Mouse (Mus musculus) neural tube, embryonic 15.5 days (tissue): ENCODE measurements around the gene Bod1. TPM values are rescaled to one million over a fixed set of nuclear protein-coding genes. Genes with fewer than 3 reads are reported as not detected.

ENCODE experiments used
- ATAC-seq: fragments of 200-750 bp; cut with Nextera tagmentation; 2 replicates; pipeline ENCODE4 v1.8.0; 2017; ENCODE audit warnings: mild to moderate bottlenecking, moderate TSS enrichment, moderate library complexity; ENCODE audit not compliant: low FRiP score
- H3K27ac ChIP-seq: fragments of 300-500 bp; sonication (generic); replicated peaks from 2 replicates; pipeline ENCODE4 v1.5.1; 2015; ENCODE audit warnings: mild to moderate bottlenecking, inconsistent platforms
- H3K27me3 ChIP-seq: fragments of 300-500 bp; sonication (generic); replicated peaks from 2 replicates; pipeline ENCODE4 v1.6.1; 2015; ENCODE audit warnings: inconsistent platforms
- H3K36me3 ChIP-seq: fragments of 300-500 bp; sonication (generic); 2 replicates; pipeline ENCODE4 v1.6.1; 2015; ENCODE audit warnings: inconsistent platforms
- H3K4me1 ChIP-seq: fragments of 300-500 bp; sonication (generic); 2 replicates; pipeline ENCODE4 v1.6.1; 2015; ENCODE audit warnings: inconsistent platforms
- H3K4me2 ChIP-seq: fragments of 300-500 bp; sonication (generic); 2 replicates; pipeline ENCODE4 v1.6.1; 2015; ENCODE audit warnings: inconsistent platforms, mild to moderate bottlenecking, moderate library complexity
- H3K4me3 ChIP-seq: fragments of 300-500 bp; sonication (generic); replicated peaks from 2 replicates; pipeline ENCODE4 v1.5.1; 2015; ENCODE audit warnings: mild to moderate bottlenecking, inconsistent platforms
- H3K9ac ChIP-seq: fragments of 300-500 bp; sonication (generic); replicated peaks from 2 replicates; pipeline ENCODE4 v1.6.1; 2015; ENCODE audit warnings: mild to moderate bottlenecking, inconsistent platforms
- H3K9me3 ChIP-seq: fragments of 300-500 bp; sonication (generic); replicated peaks from 2 replicates; pipeline ENCODE4 v1.6.1; 2016; ENCODE audit warnings: inconsistent platforms
- WGBS: fragments of 180-500 bp; shearing (Covaris S2); methylation state at CpG from one replicate; pipeline ENCODE4 v1.1.7; 2015; ENCODE audit warnings: mixed read lengths; 5-methylcytosine and 5-hydroxymethylcytosine counted together
- polyA plus RNA-seq: library from polyadenylated mRNA; unstranded; fragments of >200 nt; fragmentation: Nextera tagmentation; extraction: Ambion mirVana; gene quantifications from 2 replicates; pipeline ENCODE4 v1.2.1, GENCODE M21; 2015

Bod1 gene
- polyA plus RNA-seq, 1 experiment from 2014 or later, result 118 TPM

DNA sequence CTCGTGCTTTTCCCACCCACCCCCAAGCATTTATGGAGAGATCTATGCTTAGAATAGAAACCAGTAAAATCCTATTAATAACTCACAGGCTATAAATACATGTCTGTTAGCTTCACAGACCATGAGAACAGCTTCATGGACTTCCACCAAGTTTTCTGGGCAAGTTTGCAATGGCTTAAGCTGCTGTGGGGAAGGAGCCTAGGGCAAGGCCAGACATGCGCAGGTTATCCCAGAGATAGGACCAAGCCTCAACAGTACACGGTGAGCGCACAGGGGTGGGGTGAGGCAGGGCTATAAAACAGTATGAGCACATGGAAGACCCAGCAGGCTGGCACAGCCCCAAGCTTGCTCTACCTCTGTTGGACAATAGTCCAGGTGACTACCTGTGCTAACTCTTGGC lies 8.2 kb downstream of the Bod1 start:
- H3K4me2 ChIP-seq, result no peak overlapping the region
- 93% methylated on average over 4 of the region's 4 CpGs for WGBS
- peaks cover 45% of the 10 kb centered on the region for H3K36me3 ChIP-seq
- no peaks in the 10 kb centered on the region for H3K4me1 ChIP-seq
- no peak overlapping the region for H3K9ac ChIP-seq
- no peaks in the 10 kb centered on the region for H3K9me3 ChIP-seq
- no peak overlapping the region for H3K27ac ChIP-seq
- H3K27me3 ChIP-seq, result no peaks in the 10 kb centered on the region
- no peak for ATAC-seq
- no peak overlapping the region for H3K4me3 ChIP-seq

DNA sequence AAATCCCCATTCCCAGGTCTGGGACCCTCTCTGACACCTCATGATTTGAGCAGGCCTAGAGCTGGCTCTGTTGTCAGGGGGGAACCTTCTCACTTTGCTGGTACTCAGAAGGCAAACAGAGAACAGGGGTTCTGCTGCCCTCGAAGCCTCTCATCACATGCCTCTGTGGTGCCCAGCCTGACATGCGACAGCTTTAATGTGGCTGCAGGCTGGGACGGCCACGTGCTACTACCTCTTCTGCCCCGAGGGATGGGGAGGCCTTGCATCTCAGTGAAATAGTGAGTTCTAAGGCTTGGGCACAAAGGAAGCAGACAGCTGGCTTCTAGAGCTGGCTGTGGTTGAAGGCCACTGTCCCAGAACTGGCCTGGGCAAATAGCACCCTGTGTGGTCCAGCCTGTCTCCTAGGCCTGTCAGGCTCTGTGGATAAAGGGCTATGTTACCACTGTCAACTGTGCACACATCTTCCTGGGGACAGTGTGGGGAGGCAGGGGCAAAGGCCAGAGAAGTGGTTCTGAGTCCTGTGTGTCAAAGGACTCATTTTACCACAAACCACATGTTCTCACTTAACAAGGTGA lies 8.7 kb downstream of the Bod1 start:
- H3K9ac ChIP-seq, result no peak overlapping the region
- no peaks in the 10 kb centered on the region for H3K27me3 ChIP-seq
- no peak overlapping the region for H3K27ac ChIP-seq
- H3K4me3 ChIP-seq, result no peak overlapping the region
- peaks cover 41% of the 10 kb centered on the region for H3K36me3 ChIP-seq
- no peak; the same call in 1 of the 2 replicates for ATAC-seq
- no peak overlapping the region for H3K4me2 ChIP-seq
- H3K4me1 ChIP-seq, result no peaks in the 10 kb centered on the region
- H3K9me3 ChIP-seq, result no peaks in the 10 kb centered on the region
- WGBS, result 84% methylated on average over 5 of the region's 5 CpGs

DNA sequence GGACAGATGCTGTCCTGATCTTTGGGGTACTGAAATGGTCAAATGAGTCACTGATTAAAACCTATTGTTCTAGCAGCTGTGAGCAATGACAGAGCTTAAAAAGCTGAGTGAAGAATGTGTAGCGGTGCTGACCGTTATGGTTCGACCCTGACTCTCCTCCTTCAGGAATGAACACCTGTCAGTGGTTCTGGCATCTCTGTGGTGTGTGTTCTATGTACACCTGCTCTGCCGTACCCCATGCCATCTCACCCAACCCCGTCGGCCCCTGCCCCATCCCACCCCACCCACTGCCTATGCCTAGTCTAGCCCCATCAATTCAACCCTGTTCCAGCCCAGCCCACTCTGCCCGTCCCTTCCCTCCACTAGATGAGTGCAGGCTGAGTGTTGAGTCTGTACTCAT lies 9.5 kb downstream of the Bod1 start:
- Histone ChIP-seq H3K27ac (no peak overlapping the region), H3K4me3 (no peak overlapping the region), H3K27me3 (no peaks in the 10 kb centered on the region), H3K36me3 (peaks cover 36% of the 10 kb centered on the region), H3K9ac (no peak overlapping the region), H3K9me3 (no peaks in the 10 kb centered on the region), H3K4me1 (no peaks in the 10 kb centered on the region), H3K4me2 (no peak overlapping the region)
- WGBS, result 94% methylated on average over 7 of the region's 7 CpGs
- ATAC-seq, result no peak

DNA sequence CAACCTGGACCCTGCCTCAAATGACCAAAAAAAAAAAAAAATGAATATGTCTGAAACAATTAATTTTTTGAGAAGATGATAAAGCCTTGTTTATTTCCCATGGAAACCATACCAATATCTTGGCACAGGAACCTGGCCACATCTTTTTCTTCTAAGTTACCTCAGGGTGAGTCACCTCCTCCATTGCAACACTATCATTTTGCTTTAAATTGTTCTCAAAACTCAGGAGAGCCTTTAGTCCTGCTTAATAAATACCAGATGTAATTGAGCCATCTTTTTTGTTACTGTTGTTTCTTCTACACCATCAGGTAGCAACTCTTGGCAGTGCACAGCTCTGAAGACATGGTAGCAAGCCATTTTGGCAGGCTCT lies 13.9 kb downstream of the Bod1 start:
- H3K4me1 ChIP-seq, result no peaks in the 10 kb centered on the region
- H3K27me3 ChIP-seq, result no peaks in the 10 kb centered on the region
- no peak overlapping the region for H3K9ac ChIP-seq
- no peak overlapping the region for H3K4me2 ChIP-seq
- no peaks in the 10 kb centered on the region for H3K9me3 ChIP-seq
- no peak for ATAC-seq
- H3K27ac ChIP-seq, result no peak overlapping the region
- H3K36me3 ChIP-seq, result no peaks in the 10 kb centered on the region; the same call in 1 of the 2 replicates
- H3K4me3 ChIP-seq, result no peak overlapping the region

DNA sequence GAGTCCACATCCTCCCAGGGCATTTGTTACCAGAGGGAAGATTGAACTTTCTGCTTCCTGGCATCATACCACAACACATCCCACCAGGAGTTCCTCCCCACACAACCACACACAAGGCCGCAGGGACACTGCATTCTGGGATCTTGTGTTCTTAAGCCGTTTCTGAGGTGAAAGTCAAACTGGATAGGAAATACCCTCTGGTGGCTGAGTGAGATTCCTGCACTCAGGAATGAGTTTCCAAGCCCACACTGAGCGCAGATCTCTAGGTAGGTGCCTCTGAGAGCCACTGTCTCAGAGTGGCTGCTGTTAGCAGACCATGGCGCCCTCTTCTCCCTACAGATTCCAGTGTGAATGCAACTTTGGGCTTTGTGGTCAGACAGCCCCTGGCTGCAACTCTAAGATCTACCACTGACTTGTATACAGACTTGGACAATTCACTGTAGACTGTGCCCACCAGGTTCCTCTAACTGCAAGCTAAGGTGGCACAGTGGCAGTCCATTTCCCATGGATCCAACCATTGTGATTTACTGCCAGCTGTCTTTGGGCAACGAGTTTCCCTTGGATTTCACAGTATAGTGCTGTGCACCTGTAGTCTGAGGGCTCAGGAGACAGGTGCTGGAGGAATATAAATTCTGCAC lies 14.4 kb downstream of the Bod1 start:
- WGBS, result 77% methylated on average over 5 of the region's 5 CpGs
- no peaks in the 10 kb centered on the region; the same call in 1 of the 2 replicates for H3K36me3 ChIP-seq
- H3K9me3 ChIP-seq, result no peaks in the 10 kb centered on the region
- H3K27me3 ChIP-seq, result no peaks in the 10 kb centered on the region
- H3K9ac ChIP-seq, result no peak overlapping the region
- H3K4me2 ChIP-seq, result no peak overlapping the region
- H3K27ac ChIP-seq, result no peak overlapping the region
- no peak overlapping the region for H3K4me3 ChIP-seq
- no peak for ATAC-seq
- H3K4me1 ChIP-seq, result no peaks in the 10 kb centered on the region

DNA sequence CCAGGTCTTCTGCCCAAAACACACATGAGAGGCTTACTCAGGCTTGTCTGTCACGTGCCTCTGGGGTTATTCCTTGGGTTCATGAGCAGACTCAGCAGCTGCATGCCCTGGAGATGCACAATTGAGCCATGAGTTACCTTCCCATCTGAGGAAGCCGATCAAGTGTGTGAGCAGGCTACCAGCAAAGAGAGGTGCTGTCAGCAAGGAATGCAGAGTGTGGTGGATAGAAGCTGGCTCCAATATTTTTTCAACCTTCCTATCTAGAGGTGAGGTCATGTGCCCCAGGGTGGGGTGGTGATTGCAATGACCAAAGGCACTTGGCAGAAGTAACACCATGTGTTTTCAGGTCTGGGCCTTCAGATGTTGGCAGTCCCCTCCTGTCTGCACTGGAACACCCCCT lies 22.2 kb downstream of the Bod1 start:
- Histone ChIP-seq H3K27ac (no peak overlapping the region), H3K4me3 (no peak overlapping the region), H3K9ac (no peak overlapping the region), H3K36me3 (no peaks in the 10 kb centered on the region), H3K9me3 (no peaks in the 10 kb centered on the region), H3K27me3 (no peaks in the 10 kb centered on the region), H3K4me1 (no peaks in the 10 kb centered on the region), H3K4me2 (no peak overlapping the region)
- no peak for ATAC-seq
- 67% methylated on average over 2 of the region's 2 CpGs for WGBS

DNA sequence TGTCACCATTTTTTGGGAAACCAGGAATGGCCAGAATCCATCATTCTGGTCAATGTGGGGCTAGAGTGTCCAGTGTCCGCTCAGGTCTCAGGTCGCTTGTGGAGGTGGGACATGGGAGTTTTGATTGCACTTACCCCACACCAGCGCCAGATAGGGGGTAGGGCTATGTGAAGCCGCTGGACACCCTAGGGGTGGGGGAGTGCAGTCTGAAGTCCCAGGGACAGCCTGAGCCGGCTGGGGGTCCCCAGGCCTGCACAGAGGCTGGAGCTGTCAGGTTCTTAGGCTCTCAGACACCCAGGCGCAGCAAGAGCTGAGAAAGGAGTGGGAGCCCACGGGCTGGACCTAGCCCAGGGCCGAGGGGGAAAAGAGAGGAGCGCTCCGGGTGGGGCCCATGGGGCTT lies 24.4 kb downstream of the Bod1 start:
- Histone ChIP-seq H3K9ac (no peak overlapping the region), H3K27ac (no peak overlapping the region), H3K4me1 (no peaks in the 10 kb centered on the region), H3K4me2 (no peak overlapping the region), H3K27me3 (no peaks in the 10 kb centered on the region), H3K36me3 (no peaks in the 10 kb centered on the region), H3K9me3 (no peaks in the 10 kb centered on the region), H3K4me3 (no peak overlapping the region)
- 93% methylated on average over 10 of the region's 10 CpGs for WGBS
- ATAC-seq, result no peak

DNA sequence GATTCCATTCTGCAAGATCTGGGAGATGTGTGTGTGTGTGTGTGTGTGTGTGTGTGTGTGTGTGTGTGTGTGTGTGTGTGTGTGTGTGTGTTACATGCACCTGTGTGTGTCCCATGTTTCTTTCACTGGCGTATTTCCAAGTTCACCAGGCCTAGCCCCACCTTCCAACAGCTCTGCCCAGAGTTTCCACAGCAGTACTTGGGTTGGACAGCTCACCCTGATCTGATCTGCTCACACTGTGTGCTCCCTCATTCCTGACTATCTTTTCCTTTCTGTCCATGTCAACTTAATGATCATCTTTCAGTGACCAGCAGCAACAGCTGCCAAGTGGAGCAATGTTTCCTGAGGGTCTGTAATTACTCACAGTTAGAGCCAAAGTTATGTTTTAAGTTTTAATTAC lies 25.1 kb downstream of the Bod1 start:
- H3K36me3 ChIP-seq, result no peaks in the 10 kb centered on the region
- ATAC-seq, result no peak
- H3K4me3 ChIP-seq, result no peak overlapping the region
- no peaks in the 10 kb centered on the region for H3K27me3 ChIP-seq
- no peak overlapping the region for H3K4me2 ChIP-seq
- H3K9me3 ChIP-seq, result no peaks in the 10 kb centered on the region
- no peak overlapping the region for H3K27ac ChIP-seq
- H3K9ac ChIP-seq, result no peak overlapping the region
- H3K4me1 ChIP-seq, result no peaks in the 10 kb centered on the region
- 86% methylated on average over 1 of the region's 1 CpGs for WGBS

DNA sequence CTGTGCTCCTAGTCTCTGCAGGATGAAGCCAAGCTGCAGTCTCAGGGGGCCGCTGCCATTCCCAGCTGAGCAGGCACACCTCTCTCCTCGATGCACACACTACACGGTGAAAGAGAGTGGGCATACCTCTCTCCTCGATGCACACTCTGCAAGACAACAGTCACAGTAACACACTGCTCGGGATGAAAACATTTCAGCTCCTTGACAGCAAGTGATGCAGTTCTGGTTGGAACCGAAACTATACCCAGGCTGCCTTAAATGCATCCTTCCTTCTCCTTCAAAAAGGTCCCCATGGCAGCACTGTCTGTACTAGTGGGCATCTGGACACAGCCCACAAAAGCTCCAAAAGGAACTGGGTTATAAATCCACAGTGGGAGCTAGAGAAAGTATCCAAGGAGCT lies 28.6 kb downstream of the Bod1 start:
- H3K27me3 ChIP-seq, result no peaks in the 10 kb centered on the region
- H3K4me3 ChIP-seq, result no peak overlapping the region
- H3K4me1 ChIP-seq, result no peaks in the 10 kb centered on the region
- ATAC-seq, result peak; percentile 66; the same call in 1 of the 2 replicates
- H3K9me3 ChIP-seq, result no peaks in the 10 kb centered on the region
- WGBS, result 56% methylated on average over 6 of the region's 6 CpGs
- no peak overlapping the region for H3K4me2 ChIP-seq
- H3K36me3 ChIP-seq, result no peaks in the 10 kb centered on the region
- 0 out of 2 replicates have a peak overlapping the region, but pooled peaks have one; percentile 37 for H3K27ac ChIP-seq
- no peak overlapping the region for H3K9ac ChIP-seq

DNA sequence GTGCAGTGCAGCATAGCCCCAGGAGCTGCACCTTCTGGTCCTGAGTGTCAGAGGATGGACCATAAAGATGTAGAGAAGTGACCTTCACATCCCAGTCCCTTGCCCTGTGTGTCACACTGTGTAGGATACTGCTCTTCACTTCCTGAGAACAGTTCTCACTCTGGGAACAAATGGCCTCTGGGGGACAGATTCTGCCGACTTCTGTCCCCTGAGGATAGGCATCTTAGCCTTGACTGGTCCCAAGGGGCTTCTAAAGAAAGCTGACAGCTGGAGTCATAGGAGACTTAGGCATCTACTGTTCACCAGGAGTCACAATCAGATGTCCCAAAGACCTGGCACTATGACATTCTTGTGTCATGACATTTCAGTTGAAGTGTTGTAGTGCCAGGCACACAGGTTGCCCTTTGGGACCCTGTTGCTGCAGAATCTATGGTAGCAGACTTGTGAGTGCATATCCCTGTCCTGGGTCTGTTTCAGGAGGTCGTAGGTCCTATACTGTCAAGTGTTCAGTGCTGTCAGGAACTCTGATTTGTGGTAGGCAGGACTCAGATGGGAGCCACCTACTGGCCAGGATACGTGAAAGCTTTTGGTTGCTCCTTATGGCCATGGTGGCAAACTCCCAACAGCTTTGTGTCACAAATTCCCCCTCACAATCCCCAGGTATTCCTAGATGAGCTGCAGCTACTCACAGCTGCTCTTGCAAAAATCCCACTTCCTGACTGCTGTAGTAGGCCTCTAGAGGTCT lies 30.4 kb downstream of the Bod1 start:
- WGBS, result 51% methylated on average over 3 of the region's 3 CpGs

DNA sequence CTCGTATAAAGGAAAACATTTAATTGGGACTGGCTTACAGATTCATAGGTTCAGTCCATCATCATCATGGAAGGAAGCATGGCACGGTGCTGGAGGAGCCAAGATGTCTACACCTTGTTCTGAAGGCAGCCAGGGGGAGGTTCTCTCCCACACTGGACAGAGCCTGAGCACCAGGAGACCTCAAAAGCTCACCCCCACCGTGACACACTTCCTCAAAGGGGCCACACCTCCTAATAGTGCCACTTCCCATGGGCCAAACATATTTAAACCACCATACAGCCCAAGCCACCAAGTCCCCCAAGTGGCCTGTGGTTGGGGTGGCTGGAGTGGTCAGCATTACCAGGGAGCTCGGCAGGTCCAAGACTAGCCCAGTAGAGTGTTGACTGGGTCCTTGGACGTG lies 31.5 kb downstream of the Bod1 start:
- Histone ChIP-seq H3K27me3 (no peaks in the 10 kb centered on the region), H3K4me1 (no peaks in the 10 kb centered on the region), H3K36me3 (no peaks in the 10 kb centered on the region), H3K9me3 (no peaks in the 10 kb centered on the region), H3K4me3 (no peak overlapping the region), H3K9ac (no peak overlapping the region), H3K27ac (no peak overlapping the region), H3K4me2 (no peak overlapping the region)
- WGBS, result 79% methylated on average over 5 of the region's 5 CpGs
- no peak for ATAC-seq

More for the DNA sequence above, 30.4 kb downstream of the Bod1 start:
- no peak overlapping the region for H3K4me3 ChIP-seq
- no peak overlapping the region for H3K4me2 ChIP-seq
- no peaks in the 10 kb centered on the region for H3K36me3 ChIP-seq
- no peaks in the 10 kb centered on the region for H3K27me3 ChIP-seq
- no peaks in the 10 kb centered on the region for H3K9me3 ChIP-seq
- no peaks in the 10 kb centered on the region for H3K4me1 ChIP-seq
- no peak overlapping the region for H3K27ac ChIP-seq
- ATAC-seq, result no peak
- H3K9ac ChIP-seq, result no peak overlapping the region

DNA sequence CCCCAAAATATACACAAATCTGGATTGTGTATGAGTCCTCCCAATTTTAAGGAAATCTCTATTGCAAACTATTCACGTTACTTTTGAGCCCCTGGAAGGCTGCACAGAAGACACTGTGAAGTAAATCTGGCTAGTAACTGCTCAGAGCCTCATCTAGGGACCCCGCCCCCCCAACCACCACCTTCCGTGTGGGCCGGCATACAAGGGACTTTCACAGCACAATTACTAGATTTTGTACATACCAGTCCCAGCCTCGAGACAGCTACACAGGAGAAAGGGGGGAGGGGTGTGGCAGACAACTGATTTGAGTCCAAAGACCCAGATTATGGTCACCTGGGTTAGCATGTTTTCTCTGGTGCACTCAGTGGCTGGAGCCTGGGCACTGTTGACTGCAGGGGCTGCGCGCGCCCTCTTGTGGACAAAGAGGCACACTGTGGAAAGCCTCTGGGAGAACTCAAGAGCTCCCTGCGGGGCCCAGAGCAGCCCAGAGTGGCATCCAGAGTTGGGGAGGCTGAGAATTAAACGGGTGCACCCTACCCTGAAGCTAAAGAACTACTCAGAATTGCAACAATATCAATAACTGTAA lies 33.8 kb downstream of the Bod1 start:
- H3K4me3 ChIP-seq, result no peak overlapping the region
- no peaks in the 10 kb centered on the region for H3K9me3 ChIP-seq
- peak; percentile 72 for ATAC-seq
- no peak overlapping the region for H3K27ac ChIP-seq
- H3K4me1 ChIP-seq, result no peaks in the 10 kb centered on the region
- WGBS, result 30% methylated on average over 10 of the region's 10 CpGs
- H3K27me3 ChIP-seq, result no peaks in the 10 kb centered on the region
- no peaks in the 10 kb centered on the region for H3K36me3 ChIP-seq
- no peak overlapping the region for H3K9ac ChIP-seq
- no peak overlapping the region for H3K4me2 ChIP-seq
